Mouse (Mus musculus): ENCODE measurements around the gene Dock2. TPM values are rescaled to one million over a fixed set of nuclear protein-coding genes. Genes with fewer than 3 reads are reported as not detected.

Dock2 gene
- total RNA-seq, 2 experiments from 2014 or later: 2.7 to 3.8 TPM

- intact Hi-C loops (cut with DNase I): no loop called here
- Histone ChIP-seq H3K4me3 (no peak overlapping the region), H3K27ac (no peak overlapping the region)
- TF ChIP-seq CTCF (IDR thresholded peaks at IDR 0.05): no peak
- no peak for DNase-seq (ENCODE audit: extremely low spot score in 1 of 2, low spot score in 2 of 2)
Observed at GRCm38 (mm10) chr11:34518566-34518965, 265.1 kb downstream of the Dock2 start.

GRCm38 (mm10) chr11:34516971-34517370 is 266.7 kb downstream of the Dock2 start:
- H3K27ac ChIP-seq: no peak overlapping the region
- no peak for TF ChIP-seq CTCF (IDR thresholded peaks at IDR 0.05)
- DNase-seq (ENCODE audit: extremely low spot score in 1 of 2, low spot score in 2 of 2): no peak
- intact Hi-C loops (cut with DNase I): no loop called here
- no peak overlapping the region for H3K4me3 ChIP-seq

GRCm38 (mm10) chr11:34515301-34515700 is 268.4 kb downstream of the Dock2 start:
- Histone ChIP-seq H3K4me3 (no peak overlapping the region), H3K27ac (no peak overlapping the region)
- intact Hi-C loops (cut with DNase I): no loop called here
- TF ChIP-seq CTCF (IDR thresholded peaks at IDR 0.05): no peak
- DNase-seq (ENCODE audit: extremely low spot score in 1 of 2, low spot score in 2 of 2): no peak

GRCm38 (mm10) chr11:34506390-34506789 is 277.3 kb downstream of the Dock2 start:
- intact Hi-C loops (cut with DNase I): no loop called here
- Histone ChIP-seq H3K4me3 (no peak overlapping the region), H3K27ac (no peak overlapping the region)
- no peak for DNase-seq (ENCODE audit: extremely low spot score in 1 of 2, low spot score in 2 of 2)
- TF ChIP-seq CTCF (IDR thresholded peaks at IDR 0.05): no peak

GRCm38 (mm10) chr11:34499663-34500062 is 284.0 kb downstream of the Dock2 start:
- no peak for TF ChIP-seq CTCF (IDR thresholded peaks at IDR 0.05)
- DNase-seq (ENCODE audit: extremely low spot score in 1 of 2, low spot score in 2 of 2): no peak
- intact Hi-C loops (cut with DNase I): no loop called here
- Histone ChIP-seq H3K27ac (no peak overlapping the region), H3K4me3 (no peak overlapping the region)

- DNase-seq (ENCODE audit: extremely low spot score in 1 of 2, low spot score in 2 of 2): no peak
- no peak overlapping the region for H3K4me3 ChIP-seq
- no peak for TF ChIP-seq CTCF (IDR thresholded peaks at IDR 0.05)
- intact Hi-C loops (cut with DNase I): no loop called here
- no peak overlapping the region for H3K27ac ChIP-seq
Observed at GRCm38 (mm10) chr11:34494682-34495081, 289.0 kb downstream of the Dock2 start.

- no peak overlapping the region for H3K4me3 ChIP-seq
- intact Hi-C loops (cut with DNase I): no loop called here
- no peak overlapping the region for H3K27ac ChIP-seq
- no peak for TF ChIP-seq CTCF (IDR thresholded peaks at IDR 0.05)
- DNase-seq (ENCODE audit: extremely low spot score in 1 of 2, low spot score in 2 of 2): no peak
Observed at GRCm38 (mm10) chr11:34492986-34493385, 290.7 kb downstream of the Dock2 start.

GRCm38 (mm10) chr11:34492223-34492622 is 291.5 kb downstream of the Dock2 start:
- DNase-seq (ENCODE audit: extremely low spot score in 1 of 2, low spot score in 2 of 2): no peak
- intact Hi-C loops (cut with DNase I): no loop called here
- no peak overlapping the region for H3K4me3 ChIP-seq
- TF ChIP-seq CTCF (IDR thresholded peaks at IDR 0.05): no peak
- H3K27ac ChIP-seq: no peak overlapping the region

- H3K4me3 ChIP-seq: no peak overlapping the region
Observed at GRCm38 (mm10) chr11:34489548-34489947, 294.1 kb downstream of the Dock2 start.

GRCm38 (mm10) chr11:34479301-34479700 is 304.4 kb downstream of the Dock2 start:
- no peak for DNase-seq (ENCODE audit: extremely low spot score in 1 of 2, low spot score in 2 of 2)
- intact Hi-C loops (cut with DNase I): no loop called here
- TF ChIP-seq CTCF (IDR thresholded peaks at IDR 0.05): no peak
- no peak overlapping the region for H3K27ac ChIP-seq
- H3K4me3 ChIP-seq: no peak overlapping the region

More at GRCm38 (mm10) chr11:34489548-34489947, 294.1 kb downstream of the Dock2 start:
- no peak for TF ChIP-seq CTCF (IDR thresholded peaks at IDR 0.05)
- intact Hi-C loops (cut with DNase I): no loop called here
- DNase-seq (ENCODE audit: extremely low spot score in 1 of 2, low spot score in 2 of 2): no peak
- H3K27ac ChIP-seq: no peak overlapping the region

- no peak for TF ChIP-seq CTCF (IDR thresholded peaks at IDR 0.05)
- H3K27ac ChIP-seq: no peak overlapping the region
- intact Hi-C loops (cut with DNase I): loop anchor here (5.0 kb wide), 1 partner anchor 152 kb away; no protein-coding TSS in a partner anchor
- no peak for DNase-seq (ENCODE audit: extremely low spot score in 1 of 2, low spot score in 2 of 2)
- H3K4me3 ChIP-seq: no peak overlapping the region
Observed at GRCm38 (mm10) chr11:34469792-34470191, 313.9 kb downstream of the Dock2 start.

GRCm38 (mm10) chr11:34468571-34468970 is 315.1 kb downstream of the Dock2 start:
- no peak overlapping the region for H3K27ac ChIP-seq
- intact Hi-C loops (cut with DNase I): loop anchor here (5.0 kb wide), 1 partner anchor 151 kb away; no protein-coding TSS in a partner anchor
- no peak for TF ChIP-seq CTCF (IDR thresholded peaks at IDR 0.05)

GRCm38 (mm10) chr11:34467056-34467455 is 316.6 kb downstream of the Dock2 start:
- no peak for TF ChIP-seq CTCF (IDR thresholded peaks at IDR 0.05)
- DNase-seq (ENCODE audit: extremely low spot score in 1 of 2, low spot score in 2 of 2): no peak
- H3K27ac ChIP-seq: no peak overlapping the region
- no peak overlapping the region for H3K4me3 ChIP-seq
- intact Hi-C loops (cut with DNase I): loop anchor here (5.0 kb wide), 1 partner anchor 150 kb away; no protein-coding TSS in a partner anchor

More at GRCm38 (mm10) chr11:34468571-34468970, 315.1 kb downstream of the Dock2 start:
- DNase-seq (ENCODE audit: extremely low spot score in 1 of 2, low spot score in 2 of 2): no peak
- no peak overlapping the region for H3K4me3 ChIP-seq

Data from left cerebral cortex, adult 2 months (tissue).